Mouse (Mus musculus) liver, embryonic 14.5 days (tissue): ENCODE data around the gene Znrd1as. TPM values are rescaled to one million over a fixed set of nuclear protein-coding genes. Genes with fewer than 3 reads are reported as not detected.

Source experiments
- ATAC-seq: fragments of 200-750 bp; cut with Nextera tagmentation; 2 replicates; pipeline ENCODE4 v1.8.0; 2017; ENCODE audit warnings: moderate number of reproducible peaks, mild to moderate bottlenecking, moderate library complexity; ENCODE audit not compliant: insufficient read depth
- DNase-seq, 3 experiments: peaks; one replicate each; pipeline ENCODE4 v3.0.0-alpha.2; 2012 to 2013; ENCODE audit warnings: low read depth in 3 of 3, low spot score in 3 of 3
- H3K27ac ChIP-seq: fragments of 300-500 bp; sonication (generic); 2 replicates; pipeline ENCODE4 v1.5.1; 2014; ENCODE audit warnings: moderate library complexity, mild to moderate bottlenecking, control low read depth, inconsistent platforms
- H3K27me3 ChIP-seq: fragments of 300-500 bp; sonication (generic); 2 replicates; pipeline ENCODE4 v1.6.1; 2014; ENCODE audit warnings: mild to moderate bottlenecking, low read length, moderate library complexity; ENCODE audit not compliant: control insufficient read depth, insufficient read depth
- H3K36me3 ChIP-seq: fragments of 300-500 bp; sonication (generic); replicated peaks from 2 replicates; pipeline ENCODE4 v1.6.1; 2014; ENCODE audit warnings: low read depth; ENCODE audit not compliant: control insufficient read depth, insufficient read depth
- H3K4me1 ChIP-seq, 2 experiments: fragments of 200-500 bp in 1 of 2; fragments of 300-500 bp in 1 of 2; sonication (generic) in 1 of 2; replicated peaks; 2 replicates each; pipeline ENCODE4 v1.6.1; 2012 to 2014; ENCODE audit warnings: antibody characterized with exemption in 1 of 2, inconsistent platforms in 1 of 2, low read length in 1 of 2; ENCODE audit not compliant: control insufficient read depth in 2 of 2, insufficient read depth in 2 of 2
- H3K4me2 ChIP-seq: fragments of 300-500 bp; sonication (generic); 2 replicates; pipeline ENCODE4 v1.6.1; 2014; ENCODE audit warnings: low read depth, mild to moderate bottlenecking, control low read depth, moderate library complexity
- H3K4me3 ChIP-seq, 2 experiments: fragments of 200-500 bp in 1 of 2; fragments of 300-500 bp in 1 of 2; sonication (generic) in 1 of 2; 2 replicates each; pipeline ENCODE4 v1.5.1; 2012 to 2014; ENCODE audit warnings: low read depth in 2 of 2, low read length in 2 of 2, mild to moderate bottlenecking in 2 of 2, control low read depth in 1 of 2, inconsistent platforms in 1 of 2, moderate library complexity in 1 of 2; ENCODE audit not compliant: insufficient read depth in 1 of 2
- H3K9ac ChIP-seq: fragments of 300-500 bp; sonication (generic); replicated peaks from 2 replicates; pipeline ENCODE4 v1.6.1; 2014; ENCODE audit warnings: mild to moderate bottlenecking, control low read depth, moderate library complexity
- H3K9me3 ChIP-seq: fragments of 300-500 bp; sonication (generic); 2 replicates; pipeline ENCODE4 v1.6.1; 2016; ENCODE audit warnings: low read length, mixed read lengths; ENCODE audit not compliant: control insufficient read depth
- CTCF ChIP-seq: IDR thresholded peaks from 2 replicates; pipeline ENCODE4 v1.5.1; 2016; ENCODE audit warnings: antibody characterized with exemption, low read depth, control low read depth
- EP300 ChIP-seq: IDR thresholded peaks from 2 replicates; pipeline ENCODE4 v1.6.1; 2016; ENCODE audit warnings: antibody characterized with exemption, low read depth
- WGBS: fragments of 180-500 bp; shearing (Covaris S2); extraction: QIAGEN DNeasy Blood & Tissue Kit; methylation state at CpG from one replicate; pipeline ENCODE4 v1.1.7; 2014; ENCODE audit not compliant: insufficient replicate concordance; 5-methylcytosine and 5-hydroxymethylcytosine counted together
- polyA plus RNA-seq, 2 experiments: library from polyadenylated mRNA; depleted of rRNA in 1 of 2; stranded (reverse) in 1 of 2; unstranded in 1 of 2; fragments of >200 nt; fragmentation: Nextera tagmentation in 1 of 2; extraction: Ambion mirVana in 1 of 2; gene quantifications; 2 replicates each; pipeline versions ENCODE4 v1.2.1 to v1.2.3; 2012 to 2014

Znrd1as gene
- polyA plus RNA-seq, 2 experiments = 3.3 TPM

GRCm38 (mm10) chr17:36995448-36995847 is 37.1 kb downstream of the Znrd1as start:
- no peak for DNase-seq
- ATAC-seq = no peak

GRCm38 (mm10) chr17:36997033-36997735 is 38.8 kb downstream of the Znrd1as start:
- H3K4me3 ChIP-seq = no peak overlapping the region
- DNase-seq (peak; percentile 24 to 33 (median 30)), ATAC-seq (no peak)
- H3K4me1 ChIP-seq = no peaks in the 10 kb centered on the region
- no peaks in the 10 kb centered on the region for H3K36me3 ChIP-seq
- no peaks in the 10 kb centered on the region for H3K27me3 ChIP-seq
- no peak overlapping the region for H3K9ac ChIP-seq
- no peak for TF ChIP-seq EP300
- TF ChIP-seq CTCF = peak; percentile 80
- no peak overlapping the region for H3K4me2 ChIP-seq
- 22% methylated on average over 7 of the region's 7 CpGs for WGBS
- no peaks in the 10 kb centered on the region for H3K9me3 ChIP-seq
- H3K27ac ChIP-seq = no peak overlapping the region

More at GRCm38 (mm10) chr17:36995448-36995847, 37.1 kb downstream of the Znrd1as start:
- Histone ChIP-seq H3K4me2 (no peak overlapping the region), H3K4me3 (no peak overlapping the region), H3K4me1 (no peaks in the 10 kb centered on the region), H3K27me3 (no peaks in the 10 kb centered on the region), H3K27ac (no peak overlapping the region), H3K36me3 (no peaks in the 10 kb centered on the region), H3K9ac (no peak overlapping the region), H3K9me3 (no peaks in the 10 kb centered on the region)
- 47% methylated on average over 3 of the region's 3 CpGs for WGBS
- TF ChIP-seq CTCF (no peak), EP300 (no peak)

GRCm38 (mm10) chr17:36998477-36998876 is 40.1 kb downstream of the Znrd1as start:
- no peaks in the 10 kb centered on the region for H3K9me3 ChIP-seq
- no peak overlapping the region for H3K4me2 ChIP-seq
- H3K36me3 ChIP-seq = no peaks in the 10 kb centered on the region
- no peaks in the 10 kb centered on the region for H3K4me1 ChIP-seq
- no peak overlapping the region for H3K9ac ChIP-seq
- H3K27me3 ChIP-seq = peaks cover 12% of the 10 kb centered on the region
- ATAC-seq = no peak
- 40% methylated on average over 2 of the region's 2 CpGs for WGBS
- DNase-seq = no peak
- no peak for TF ChIP-seq CTCF
- no peak for TF ChIP-seq EP300
- H3K4me3 ChIP-seq = no peak overlapping the region
- no peak overlapping the region for H3K27ac ChIP-seq

GRCm38 (mm10) chr17:37000863-37001262 is 42.5 kb downstream of the Znrd1as start, which contains the start of gene Zfp57:
TSS of gene Zfp57 (plus strand) at chr17:37001163.
- Histone ChIP-seq H3K4me1 (no peaks in the 10 kb centered on the region), H3K9me3 (no peaks in the 10 kb centered on the region), H3K4me2 (no peak within 1 kb of the TSS), H3K4me3 (no peak within 1 kb of the TSS), H3K36me3 (no peaks in the 10 kb centered on the region), H3K27me3 (peaks cover 12% of the 10 kb centered on the region), H3K27ac (no peak within 1 kb of the TSS), H3K9ac (no peak within 1 kb of the TSS)
- 63% methylated on average over 7 of the region's 7 CpGs for WGBS
- ATAC-seq (no peak), DNase-seq (no peak)
- TF ChIP-seq EP300 (no peak), CTCF (no peak)
